Mouse (Mus musculus): Measurements from ENCODE around the gene Efcab1. TPM values are rescaled to one million over a fixed set of nuclear protein-coding genes. Genes with fewer than 3 reads are reported as not detected.
"Not testable (repeated sequence)": the region's sequence is repeated elsewhere in the genome, so short reads cannot be mapped to it uniquely, and the experiment has no call there.

The Efcab1 gene
- 11.3 and 11.7 TPM in 2 replicates for polyA plus RNA-seq (2014; fragmentation: Nextera tagmentation; extraction: Ambion mirVana)

- 7% methylated on average over 15 of the region's 15 CpGs for WGBS
- ATAC-seq (ENCODE audit: low read depth), result peak; percentile 98
These were observed at the start of gene Efcab1 for GRCm38 (mm10) chr16:14906393-14907100. Gene Efcab1 (plus strand): TSS chr16:14906606.

GRCm38 (mm10) chr16:14859443-14859842, 47.0 kb upstream of the Efcab1 start:
- Histone ChIP-seq H3K9me3 (ENCODE audit: control insufficient read depth, low read length) (no peaks in the 10 kb centered on the region), H3K9ac (ENCODE audit: low read depth, low read length) (no peak overlapping the region), H3K4me2 (ENCODE audit: low read depth, low read length) (no peak overlapping the region), H3K27me3 (replicated peaks; ENCODE audit: control insufficient read depth, insufficient read depth, low read length) (no peaks in the 10 kb centered on the region), H3K4me3 (ENCODE audit: low read depth, low read length) (no peak overlapping the region), H3K4me1 (ENCODE audit: control insufficient read depth, insufficient read depth, low read length) (no peaks in the 10 kb centered on the region), H3K27ac (replicated peaks; ENCODE audit: low read depth, low read length) (no peak overlapping the region), H3K36me3 (ENCODE audit: control insufficient read depth, insufficient read depth, low read length) (no peaks in the 10 kb centered on the region)
- ATAC-seq (ENCODE audit: low read depth) (0 out of 2 replicates have a peak, but pooled peaks have one; percentile 33), DNase-seq (ENCODE audit: low spot score) (no peak)

More at GRCm38 (mm10) chr16:14906393-14907100, at the start of gene Efcab1:
- Histone ChIP-seq H3K9ac (ENCODE audit: low read depth, low read length) (peak within 1 kb of the TSS; percentile 10; the same call in 1 of the 2 replicates), H3K4me1 (ENCODE audit: control insufficient read depth, insufficient read depth, low read length) (0 out of 2 replicates have a peak, but pooled peaks cover 5% of the 10 kb centered on the region), H3K27me3 (replicated peaks; ENCODE audit: control insufficient read depth, insufficient read depth, low read length) (no peaks in the 10 kb centered on the region), H3K4me2 (ENCODE audit: low read depth, low read length) (peak within 1 kb of the TSS; percentile 54), H3K36me3 (ENCODE audit: control insufficient read depth, insufficient read depth, low read length) (no peaks in the 10 kb centered on the region), H3K9me3 (ENCODE audit: control insufficient read depth, low read length) (no peaks in the 10 kb centered on the region), H3K4me3 (ENCODE audit: low read depth, low read length) (peak within 1 kb of the TSS; percentile 27), H3K27ac (replicated peaks; ENCODE audit: low read depth, low read length) (0 out of 2 replicates have a peak within 1 kb of the TSS, but pooled peaks have one; percentile 22)
- DNase-seq (ENCODE audit: low spot score), result peak; percentile 85

- DNase-seq (ENCODE audit: low spot score) (no peak), ATAC-seq (ENCODE audit: low read depth) (no peak)
- Histone ChIP-seq H3K36me3 (ENCODE audit: control insufficient read depth, insufficient read depth, low read length) (no peaks in the 10 kb centered on the region), H3K4me3 (ENCODE audit: low read depth, low read length) (no peak overlapping the region), H3K9ac (ENCODE audit: low read depth, low read length) (no peak overlapping the region), H3K9me3 (ENCODE audit: control insufficient read depth, low read length) (no peaks in the 10 kb centered on the region), H3K4me2 (ENCODE audit: low read depth, low read length) (no peak overlapping the region), H3K27ac (replicated peaks; ENCODE audit: low read depth, low read length) (no peak overlapping the region), H3K4me1 (ENCODE audit: control insufficient read depth, insufficient read depth, low read length) (no peaks in the 10 kb centered on the region), H3K27me3 (replicated peaks; ENCODE audit: control insufficient read depth, insufficient read depth, low read length) (no peaks in the 10 kb centered on the region)
- WGBS, result 73% methylated on average over 2 of the region's 2 CpGs
These were observed 21.5 kb upstream of the Efcab1 start for GRCm38 (mm10) chr16:14884916-14885315.

- ATAC-seq (ENCODE audit: low read depth) (no peak), DNase-seq (ENCODE audit: low spot score) (no peak)
- 74% methylated on average over 1 of the region's 1 CpGs for WGBS
- Histone ChIP-seq H3K4me2 (ENCODE audit: low read depth, low read length) (no peak overlapping the region), H3K27me3 (replicated peaks; ENCODE audit: control insufficient read depth, insufficient read depth, low read length) (no peaks in the 10 kb centered on the region), H3K4me1 (ENCODE audit: control insufficient read depth, insufficient read depth, low read length) (no peaks in the 10 kb centered on the region), H3K36me3 (ENCODE audit: control insufficient read depth, insufficient read depth, low read length) (no peaks in the 10 kb centered on the region), H3K9me3 (ENCODE audit: control insufficient read depth, low read length) (no peaks in the 10 kb centered on the region), H3K4me3 (ENCODE audit: low read depth, low read length) (no peak overlapping the region), H3K27ac (replicated peaks; ENCODE audit: low read depth, low read length) (no peak overlapping the region), H3K9ac (ENCODE audit: low read depth, low read length) (no peak overlapping the region)
These were observed 21.0 kb upstream of the Efcab1 start for GRCm38 (mm10) chr16:14885372-14885771.

- Histone ChIP-seq H3K4me3 (ENCODE audit: low read depth, low read length) (no peak overlapping the region), H3K27me3 (replicated peaks; ENCODE audit: control insufficient read depth, insufficient read depth, low read length) (no peaks in the 10 kb centered on the region), H3K4me2 (ENCODE audit: low read depth, low read length) (no peak overlapping the region), H3K9me3 (ENCODE audit: control insufficient read depth, low read length) (no peaks in the 10 kb centered on the region), H3K27ac (replicated peaks; ENCODE audit: low read depth, low read length) (no peak overlapping the region), H3K36me3 (ENCODE audit: control insufficient read depth, insufficient read depth, low read length) (no peaks in the 10 kb centered on the region), H3K9ac (ENCODE audit: low read depth, low read length) (no peak overlapping the region), H3K4me1 (ENCODE audit: control insufficient read depth, insufficient read depth, low read length) (peaks cover 5% of the 10 kb centered on the region; the same call in 1 of the 2 replicates)
- ATAC-seq (ENCODE audit: low read depth) (no peak), DNase-seq (ENCODE audit: low spot score) (no peak)
- 69% methylated on average over 3 of the region's 3 CpGs for WGBS
These were observed 13.9 kb upstream of the Efcab1 start for GRCm38 (mm10) chr16:14892492-14892891.

GRCm38 (mm10) chr16:14893864-14894263, 12.5 kb upstream of the Efcab1 start:
- ATAC-seq (ENCODE audit: low read depth) (peak; percentile 76; the same call in 1 of the 2 replicates), DNase-seq (ENCODE audit: low spot score) (peak; percentile 68)
- H3K27ac ChIP-seq (replicated peaks; ENCODE audit: low read depth, low read length), result peak overlapping the region; percentile 44; the same call in 1 of the 2 replicates
- no peak overlapping the region for H3K4me3 ChIP-seq (ENCODE audit: low read depth, low read length)
- no peaks in the 10 kb centered on the region for H3K27me3 ChIP-seq (replicated peaks; ENCODE audit: control insufficient read depth, insufficient read depth, low read length)
- H3K4me1 ChIP-seq (ENCODE audit: control insufficient read depth, insufficient read depth, low read length), result peaks cover 5% of the 10 kb centered on the region; the same call in 1 of the 2 replicates
- H3K4me2 ChIP-seq (ENCODE audit: low read depth, low read length), result no peak overlapping the region
- 32% methylated on average over 4 of the region's 4 CpGs for WGBS
- no peak overlapping the region for H3K9ac ChIP-seq (ENCODE audit: low read depth, low read length)
- no peaks in the 10 kb centered on the region for H3K9me3 ChIP-seq (ENCODE audit: control insufficient read depth, low read length)
- H3K36me3 ChIP-seq (ENCODE audit: control insufficient read depth, insufficient read depth, low read length), result no peaks in the 10 kb centered on the region

GRCm38 (mm10) chr16:14894713-14895112, 11.7 kb upstream of the Efcab1 start:
- Histone ChIP-seq H3K27me3 (replicated peaks; ENCODE audit: control insufficient read depth, insufficient read depth, low read length) (no peaks in the 10 kb centered on the region), H3K27ac (replicated peaks; ENCODE audit: low read depth, low read length) (peak overlapping the region; percentile 24), H3K4me3 (ENCODE audit: low read depth, low read length) (no peak overlapping the region), H3K4me1 (ENCODE audit: control insufficient read depth, insufficient read depth, low read length) (peaks cover 5% of the 10 kb centered on the region; the same call in 1 of the 2 replicates), H3K9ac (ENCODE audit: low read depth, low read length) (no peak overlapping the region), H3K9me3 (ENCODE audit: control insufficient read depth, low read length) (no peaks in the 10 kb centered on the region), H3K4me2 (ENCODE audit: low read depth, low read length) (no peak overlapping the region), H3K36me3 (ENCODE audit: control insufficient read depth, insufficient read depth, low read length) (no peaks in the 10 kb centered on the region)
- WGBS, result 80% methylated on average over 1 of the region's 1 CpGs
- no peak for DNase-seq (ENCODE audit: low spot score)
- ATAC-seq (ENCODE audit: low read depth), result no peak

- Histone ChIP-seq H3K9ac (ENCODE audit: low read depth, low read length) (no peak overlapping the region), H3K27me3 (replicated peaks; ENCODE audit: control insufficient read depth, insufficient read depth, low read length) (no peaks in the 10 kb centered on the region), H3K27ac (replicated peaks; ENCODE audit: low read depth, low read length) (no peak overlapping the region), H3K4me3 (ENCODE audit: low read depth, low read length) (no peak overlapping the region), H3K9me3 (ENCODE audit: control insufficient read depth, low read length) (no peaks in the 10 kb centered on the region), H3K4me1 (ENCODE audit: control insufficient read depth, insufficient read depth, low read length) (peaks cover 5% of the 10 kb centered on the region; the same call in 1 of the 2 replicates), H3K36me3 (ENCODE audit: control insufficient read depth, insufficient read depth, low read length) (no peaks in the 10 kb centered on the region), H3K4me2 (ENCODE audit: low read depth, low read length) (no peak overlapping the region)
- DNase-seq (ENCODE audit: low spot score), result peak; percentile 17
- no peak for ATAC-seq (ENCODE audit: low read depth)
- WGBS, result 55% methylated on average over 2 of the region's 2 CpGs
These were observed 10.9 kb upstream of the Efcab1 start for GRCm38 (mm10) chr16:14895543-14895942.

GRCm38 (mm10) chr16:14930711-14931110, 24.3 kb downstream of the Efcab1 start:
- not testable (repeated sequence) for H3K4me1 ChIP-seq (ENCODE audit: control insufficient read depth, insufficient read depth, low read length); H3K27ac ChIP-seq (replicated peaks; ENCODE audit: low read depth, low read length); H3K27me3 ChIP-seq (replicated peaks; ENCODE audit: control insufficient read depth, insufficient read depth, low read length); H3K9me3 ChIP-seq (ENCODE audit: control insufficient read depth, low read length); H3K9ac ChIP-seq (ENCODE audit: low read depth, low read length); H3K4me2 ChIP-seq (ENCODE audit: low read depth, low read length); H3K36me3 ChIP-seq (ENCODE audit: control insufficient read depth, insufficient read depth, low read length); H3K4me3 ChIP-seq (ENCODE audit: low read depth, low read length)
- DNase-seq (ENCODE audit: low spot score) (peak; percentile 10), ATAC-seq (ENCODE audit: low read depth) (peak; percentile 75)
- 53% methylated on average over 2 of the region's 3 CpGs for WGBS
